Mouse (Mus musculus) adrenal gland, adult (tissue): ENCODE data around the gene Rpl37.

ENCODE experiments used
- DNase-seq, 2 experiments: peaks; one replicate each; pipeline ENCODE4 v3.0.0; 2022 to 2023; ENCODE audit warnings: low spot score in 1 of 2; ENCODE audit not compliant: inconsistent age in 2 of 2

Gene Rpl37

GRCm38 (mm10) chr15:5116270-5117030 lies at the start of gene Rpl37:
TSS of gene Rpl37 (plus strand) at chr15:5116645.
- peak; percentile 100 for DNase-seq

DNA sequence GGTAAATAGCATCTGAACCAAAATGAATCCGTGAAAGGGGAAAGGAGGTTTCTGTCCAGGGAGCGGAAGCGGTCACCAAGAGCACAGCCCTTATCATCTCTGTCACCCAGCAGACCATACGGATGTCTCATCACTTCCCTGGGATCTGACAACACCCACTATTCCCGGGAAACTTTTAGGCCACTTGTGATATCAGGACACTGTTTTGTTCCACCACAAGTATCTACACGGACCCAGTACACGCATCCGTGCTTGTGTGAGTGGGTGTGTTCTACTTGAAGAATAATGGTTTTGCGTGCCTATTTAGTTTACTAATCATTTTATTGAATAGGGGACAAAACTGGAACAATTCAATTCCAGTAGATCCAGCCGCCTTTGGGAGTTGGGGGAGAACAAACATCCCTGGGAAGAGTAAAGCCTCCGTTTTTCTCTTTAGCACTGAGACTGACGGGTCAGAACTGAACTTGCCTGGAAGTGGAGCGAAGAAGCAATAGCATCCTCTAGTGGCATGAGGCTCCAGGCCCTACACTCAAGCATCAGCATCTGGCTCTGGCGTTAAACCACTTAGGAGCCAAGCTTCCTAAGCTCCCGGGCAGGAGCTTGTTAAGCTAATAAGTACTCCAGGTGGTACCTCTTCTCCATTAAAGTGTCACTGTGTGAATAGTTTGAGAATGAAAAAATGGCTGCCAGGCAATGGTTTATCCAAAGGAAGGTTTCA lies 47.5 kb upstream of the Rpl37 start:
- DNase-seq: peak; percentile 20 to 54

DNA sequence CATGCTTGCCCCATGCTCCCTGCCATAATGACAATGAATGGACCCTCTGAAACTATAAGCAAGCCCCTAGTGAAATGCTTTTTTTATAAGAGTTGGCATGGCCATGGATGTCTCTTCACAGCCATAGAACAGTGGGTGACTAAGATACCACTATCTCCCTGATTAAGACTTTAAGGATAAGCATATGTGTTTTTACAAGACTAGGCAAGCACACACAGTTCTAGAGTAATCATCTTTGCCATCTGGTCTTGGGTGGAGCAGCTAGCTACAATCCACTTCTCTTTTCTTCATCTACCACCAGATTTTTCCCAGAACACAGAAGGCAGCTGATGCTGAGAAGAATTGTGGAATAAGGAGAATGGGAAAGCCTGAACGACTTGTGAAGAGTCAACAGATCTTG lies 35.2 kb upstream of the Rpl37 start:
- DNase-seq: no peak

GRCm38 (mm10) chr15:5086162-5086561 lies 30.3 kb upstream of the Rpl37 start:
- peak in 1 of 2 experiments; percentile 35 for DNase-seq

DNA sequence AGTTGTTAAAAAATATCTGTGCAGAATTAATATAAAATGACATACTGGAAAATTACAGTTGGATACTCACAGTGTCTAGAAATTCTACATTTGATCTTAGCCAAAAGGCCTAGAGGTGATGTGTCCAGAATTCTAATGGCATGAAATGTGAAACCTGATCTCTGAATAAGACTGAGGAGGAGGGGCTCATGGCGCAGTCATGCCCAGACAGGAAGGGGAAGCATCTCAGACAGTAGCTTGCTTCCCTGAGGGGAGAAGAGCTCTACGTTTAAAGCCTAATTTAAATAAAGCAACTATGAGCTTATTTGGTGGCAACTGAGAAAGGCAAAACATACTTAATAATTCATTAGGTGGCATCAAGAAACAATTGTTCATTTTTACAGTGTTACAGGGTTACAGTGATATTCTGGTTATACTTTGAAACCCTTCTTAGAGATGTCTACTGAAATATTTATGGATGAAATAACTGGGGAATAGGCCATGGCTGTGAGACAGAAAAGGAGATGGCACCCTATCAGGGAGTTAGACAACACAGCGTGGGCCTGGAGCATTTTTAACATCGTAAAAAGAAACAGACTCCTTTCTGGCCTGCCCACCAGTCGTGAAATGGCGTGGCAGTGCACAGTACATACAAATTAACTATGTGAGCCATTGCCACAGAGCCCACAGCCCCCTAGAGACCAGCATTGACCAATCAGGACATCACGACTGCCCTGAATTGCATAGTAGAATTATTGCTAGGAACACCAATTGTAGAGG lies 27.4 kb upstream of the Rpl37 start:
- DNase-seq: no peak

DNA sequence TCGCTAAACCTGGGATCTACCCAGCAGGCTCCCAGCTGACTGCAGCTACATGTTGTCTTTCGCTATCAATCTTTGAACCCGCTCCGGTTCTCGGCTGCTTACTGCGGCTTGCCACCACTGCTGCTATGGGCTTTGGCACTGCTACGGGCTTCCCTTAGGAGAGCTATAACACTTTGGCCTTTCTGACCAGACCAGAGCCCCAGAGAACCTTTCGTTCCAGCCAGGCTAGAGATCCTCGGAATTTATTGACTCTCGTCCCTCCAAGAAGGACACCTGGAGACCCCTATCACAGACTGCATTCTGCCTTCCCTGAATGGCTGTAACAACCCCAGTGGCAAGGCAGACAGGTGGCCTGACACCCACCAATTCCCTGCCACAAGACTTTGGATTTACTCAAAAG lies 26.3 kb upstream of the Rpl37 start:
- DNase-seq: no peak

DNA sequence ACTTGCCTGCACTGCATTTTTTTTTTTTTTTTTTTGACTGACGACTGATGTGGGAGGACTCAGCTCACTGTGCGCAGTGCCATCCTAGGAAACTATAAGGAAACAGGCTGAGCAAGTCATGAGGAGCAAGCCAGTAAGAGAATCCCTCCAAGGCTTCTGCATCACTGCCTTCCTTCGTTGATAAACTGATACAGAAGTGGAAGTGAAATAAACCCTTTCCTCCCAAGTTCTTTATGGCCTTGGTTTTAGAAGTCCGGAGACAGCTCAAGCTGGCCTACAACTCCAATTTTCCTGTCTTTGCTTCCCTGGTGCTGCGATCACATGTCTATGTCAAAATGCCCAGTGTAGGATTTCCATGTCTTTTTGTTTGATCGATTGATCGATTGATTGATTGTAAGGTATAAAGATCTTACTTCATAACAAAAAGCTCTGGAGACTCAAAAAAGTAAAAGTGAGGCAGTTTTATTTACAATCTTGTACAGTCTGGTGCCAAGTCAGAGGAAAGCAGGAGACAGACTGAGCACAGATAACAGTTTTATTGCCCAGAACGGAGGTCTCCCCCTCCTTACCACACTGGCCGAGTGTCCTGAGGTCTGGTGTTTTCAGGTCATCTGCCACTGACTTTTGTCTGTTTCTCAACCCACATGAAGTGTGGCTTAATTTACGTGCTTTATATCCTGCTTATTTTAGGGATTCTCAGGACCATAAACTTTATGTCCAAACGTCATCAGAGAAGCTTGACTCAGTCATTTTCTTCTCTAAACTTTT lies 20.7 kb upstream of the Rpl37 start:
- DNase-seq: no peak

GRCm38 (mm10) chr15:5097376-5097775 lies 19.1 kb upstream of the Rpl37 start:
- no peak for DNase-seq

- no peak for DNase-seq
These were observed 14.1 kb upstream of the Rpl37 start for GRCm38 (mm10) chr15:5102312-5102711.

- DNase-seq: no peak
These were observed 10.6 kb upstream of the Rpl37 start for GRCm38 (mm10) chr15:5105891-5106290.

DNA sequence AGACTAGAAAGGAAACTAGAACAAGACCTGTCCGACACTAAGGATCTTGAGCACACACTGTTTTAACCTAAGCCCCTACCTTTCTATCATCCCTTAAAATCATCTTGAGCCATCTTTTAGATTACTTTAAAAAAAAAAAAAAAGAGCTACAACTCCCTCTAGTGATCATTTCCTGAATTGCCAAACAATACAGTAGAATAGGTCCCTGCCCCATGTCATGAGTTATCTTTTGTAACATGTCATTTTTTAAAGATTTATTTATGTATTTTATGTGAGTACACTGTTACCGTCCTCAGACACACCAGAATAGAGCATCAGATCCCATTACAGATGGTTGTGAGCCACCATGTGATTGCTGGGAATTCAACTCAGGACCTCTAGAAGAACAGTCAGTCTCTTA lies 10.2 kb upstream of the Rpl37 start:
- peak in 1 of 2 experiments; percentile 63 for DNase-seq

DNA sequence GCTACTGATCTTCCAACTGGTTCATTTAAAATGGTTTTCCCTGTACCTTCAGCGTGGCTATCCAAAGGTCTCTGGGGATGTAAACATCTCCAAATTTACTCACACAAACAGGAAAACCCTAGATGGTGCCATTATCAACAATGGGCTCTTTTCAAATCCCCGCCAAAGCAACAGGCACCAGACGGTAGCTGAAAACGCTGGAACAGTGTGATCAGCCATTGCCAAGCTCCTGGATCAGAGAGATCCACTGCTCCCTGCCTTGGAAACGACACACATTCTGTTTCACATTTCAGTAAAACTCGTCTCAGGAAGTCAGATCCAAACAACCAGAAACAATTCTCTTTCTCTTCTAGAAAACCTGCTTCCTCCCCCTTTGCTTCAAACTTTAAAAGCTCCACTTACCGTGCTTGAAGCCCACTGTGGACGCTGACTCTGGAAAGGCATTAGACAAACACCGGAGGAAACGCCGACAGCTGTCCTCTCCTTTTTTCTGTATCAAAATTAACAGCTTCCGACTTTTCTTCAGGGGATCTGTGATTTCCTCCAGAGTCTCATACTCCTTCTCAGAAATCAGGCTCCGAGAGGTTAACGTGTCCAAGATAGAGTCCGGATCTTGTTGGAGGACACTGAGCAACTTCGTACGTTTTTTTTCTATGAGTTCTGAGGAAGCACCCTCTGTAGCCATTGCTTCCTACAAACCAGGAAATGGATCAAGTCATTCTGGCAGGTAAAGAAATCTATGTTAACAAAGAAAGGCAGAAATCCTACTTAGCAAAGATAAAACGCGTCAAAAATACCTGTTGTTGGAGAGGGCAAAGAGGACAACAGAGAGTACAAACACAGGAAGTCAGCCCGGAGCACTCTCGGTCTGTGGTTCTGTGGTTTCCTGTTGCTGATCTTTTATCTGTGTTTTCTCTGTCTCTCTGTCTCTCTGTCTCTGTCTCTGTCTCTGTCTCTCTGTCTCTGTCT lies 8.5 kb upstream of the Rpl37 start, which contains the start of gene Card6:
Card6 (minus strand) TSS at position 854 of the 969 bp plus-strand sequence.
- peak; percentile 28 to 79 for DNase-seq

DNA sequence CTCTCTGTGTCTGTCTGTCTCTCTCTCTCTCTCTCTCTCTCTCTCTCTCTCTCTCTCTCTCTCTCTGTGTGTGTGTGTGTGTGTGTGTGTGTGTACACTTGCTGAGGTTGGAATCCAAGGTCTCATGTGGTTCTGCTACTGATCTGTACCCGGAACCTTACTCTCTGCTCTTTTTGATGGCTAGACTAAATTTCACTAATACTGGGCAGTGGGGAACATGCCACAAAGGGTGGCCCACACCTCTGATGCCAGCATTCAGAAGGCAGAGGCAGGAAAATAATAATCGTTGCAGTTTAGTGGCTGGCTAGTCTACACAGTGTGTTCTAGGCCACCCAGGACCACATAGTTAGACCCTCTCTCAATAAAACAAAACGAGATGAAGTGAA lies 7.8 kb upstream of the Rpl37 start:
- DNase-seq: peak in 1 of 2 experiments; percentile 43

DNA sequence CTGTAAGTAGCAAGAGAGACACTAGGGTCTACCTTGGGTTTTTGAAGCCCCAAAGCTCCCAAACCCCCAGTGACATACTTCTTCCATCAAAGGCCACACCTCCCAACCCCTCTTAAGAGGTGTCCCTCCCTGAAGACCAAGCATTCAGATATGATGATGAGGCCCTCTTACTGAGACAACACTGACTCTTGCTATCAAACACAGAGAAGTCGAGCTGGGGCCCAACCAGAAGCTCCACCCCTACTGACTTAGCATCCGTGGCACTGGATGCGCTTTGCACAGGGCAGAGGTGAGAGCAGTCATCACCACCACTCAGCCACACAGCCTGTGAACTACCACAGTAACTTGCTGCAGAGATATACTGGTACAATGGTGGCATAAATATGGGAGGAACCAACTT lies 3.8 kb upstream of the Rpl37 start:
- DNase-seq: no peak

DNA sequence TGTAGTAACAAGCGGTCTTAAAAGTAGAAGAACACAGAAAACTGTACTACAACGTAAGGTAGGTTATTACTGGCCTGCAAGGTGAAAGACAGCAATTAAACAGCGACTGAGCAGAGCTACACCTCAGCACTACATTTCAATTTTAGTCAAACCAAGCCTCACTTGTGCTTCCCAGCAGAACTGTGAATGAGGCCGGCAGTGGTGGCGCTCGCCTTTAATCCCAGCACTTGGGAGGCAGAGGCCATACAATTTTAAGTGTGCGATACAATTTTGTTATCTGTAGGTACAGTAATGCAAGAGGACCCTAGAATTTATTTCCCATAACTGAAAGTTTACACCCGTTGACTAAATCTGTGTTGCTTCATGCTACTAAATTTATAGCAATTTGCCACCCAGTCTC lies 1.3 kb upstream of the Rpl37 start:
- peak in 1 of 2 experiments; percentile 61 for DNase-seq

DNA sequence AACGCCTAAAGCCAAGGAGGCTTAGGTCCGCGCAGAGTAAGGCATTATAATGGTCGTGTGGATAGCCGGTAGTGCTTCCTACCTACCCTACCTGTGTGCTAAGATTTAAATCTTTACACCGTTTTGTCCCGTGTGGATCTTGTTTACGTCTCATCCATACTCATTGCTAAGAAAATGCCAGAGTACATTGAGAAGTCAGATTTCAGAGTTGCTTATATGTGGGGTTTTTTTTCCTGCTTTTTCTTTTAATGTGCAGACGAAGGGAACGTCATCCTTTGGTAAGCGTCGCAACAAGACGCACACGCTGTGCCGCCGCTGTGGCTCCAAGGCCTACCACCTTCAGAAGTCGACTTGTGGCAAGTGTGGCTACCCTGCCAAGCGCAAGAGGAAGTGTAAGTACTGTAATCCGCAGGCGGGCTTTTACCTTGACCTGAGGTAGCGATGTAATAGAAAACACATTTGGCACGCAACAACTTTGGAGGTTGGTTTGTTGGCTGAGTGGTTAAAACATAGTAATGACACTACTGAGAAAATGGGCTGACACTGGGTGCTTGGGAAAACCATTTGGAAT lies 671 bp downstream of the Rpl37 start:
- peak; percentile 37 to 81 for DNase-seq

- DNase-seq: no peak
These were observed 2.2 kb downstream of the Rpl37 start for GRCm38 (mm10) chr15:5118626-5119025.

- DNase-seq: no peak
These were observed 2.7 kb downstream of the Rpl37 start for GRCm38 (mm10) chr15:5119192-5119591.

- DNase-seq: peak in 1 of 2 experiments; percentile 47
These were observed 3.3 kb downstream of the Rpl37 start for GRCm38 (mm10) chr15:5119707-5120106.
